Mouse (Mus musculus) mesoderm, embryonic 11.5 days (tissue): ENCODE results near the gene Slc38a5.

Experiments
- DNase-seq: peaks from one replicate; pipeline ENCODE4 v3.0.0-alpha.2; 2012; ENCODE audit warnings: low read depth, low spot score

Gene Slc38a5

DNA sequence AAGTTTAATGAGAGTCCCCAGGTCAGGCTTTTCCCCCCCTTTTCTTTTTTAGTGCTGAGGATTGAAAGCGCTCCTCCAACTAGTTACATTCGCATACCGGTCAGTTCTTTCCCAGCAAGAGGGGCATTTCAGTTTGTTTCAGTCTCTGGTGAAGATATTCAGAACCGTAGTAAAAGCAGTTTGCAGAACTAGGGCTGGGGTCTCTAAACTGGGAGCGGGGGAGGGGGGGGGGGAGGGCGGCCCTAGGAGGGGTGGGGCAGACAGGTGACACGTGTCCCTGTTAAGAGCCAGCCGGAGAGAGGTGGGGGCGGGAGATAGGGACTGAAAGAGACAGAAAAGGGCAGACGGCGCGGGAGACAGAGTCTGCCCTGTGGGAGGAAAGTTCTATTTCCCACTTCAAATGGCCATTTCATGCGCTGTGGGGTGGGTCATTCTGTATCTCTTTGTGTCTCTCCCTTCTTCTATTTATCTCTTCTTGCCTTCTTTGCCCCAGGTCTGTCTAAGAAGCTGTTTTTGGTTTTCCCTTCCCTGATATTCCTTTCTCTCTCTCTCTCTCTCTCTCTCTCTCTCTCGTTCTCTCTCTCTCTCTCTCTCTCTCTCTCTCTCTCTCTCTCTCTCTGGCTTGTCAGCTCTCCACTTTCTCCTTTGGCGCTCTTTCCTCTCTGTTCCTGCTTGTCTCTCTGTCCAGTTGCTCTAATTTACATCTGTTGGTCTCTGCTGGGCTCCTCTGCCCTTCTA, at the start of gene Slc38a5:
Slc38a5 (plus strand) TSS at position 51 of the 738 bp plus-strand sequence.
- DNase-seq: no peak

DNA sequence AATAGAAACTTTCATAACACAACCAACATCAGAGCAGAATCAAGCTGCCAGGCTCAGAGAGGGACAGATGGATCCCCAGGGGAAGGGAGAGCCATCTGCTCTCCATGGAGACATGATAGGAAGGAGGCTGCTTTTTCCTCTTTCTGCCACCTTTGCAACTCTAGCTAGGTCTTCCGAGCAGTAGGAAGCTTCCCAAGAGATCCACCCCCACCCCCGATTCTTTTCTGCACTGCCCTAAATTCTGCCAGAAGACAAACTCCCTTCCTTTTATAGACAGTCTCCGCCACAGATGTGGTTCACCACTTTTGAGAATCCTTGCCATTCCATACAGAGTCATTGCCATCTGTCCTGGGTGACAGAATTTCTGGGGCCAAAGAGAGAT, 48.6 kb upstream of the Slc38a5 start:
- no peak for DNase-seq

GRCm38 (mm10) chrX:8222678-8223421, 48.1 kb upstream of the Slc38a5 start:
- no peak for DNase-seq

DNA sequence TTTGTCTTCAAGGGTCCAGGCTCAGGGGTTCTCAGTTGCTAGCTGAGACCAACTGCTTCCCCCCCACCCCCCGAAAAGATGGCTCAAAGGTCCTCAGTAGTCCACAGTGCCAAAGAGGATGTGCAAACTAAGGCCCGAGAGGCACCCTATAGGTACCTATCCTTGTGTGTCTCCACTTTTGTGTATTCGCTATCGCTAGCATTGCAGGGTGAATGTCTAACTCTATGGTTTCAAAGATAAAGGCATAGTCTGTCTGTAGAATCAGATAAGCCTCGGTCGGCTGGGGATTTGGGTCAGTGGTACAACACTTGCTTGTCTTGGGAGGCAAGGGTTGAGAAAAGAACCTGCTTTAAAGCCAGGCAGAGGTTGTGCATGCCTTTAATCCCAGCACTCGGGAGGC, 47.5 kb upstream of the Slc38a5 start:
- DNase-seq: no peak

DNA sequence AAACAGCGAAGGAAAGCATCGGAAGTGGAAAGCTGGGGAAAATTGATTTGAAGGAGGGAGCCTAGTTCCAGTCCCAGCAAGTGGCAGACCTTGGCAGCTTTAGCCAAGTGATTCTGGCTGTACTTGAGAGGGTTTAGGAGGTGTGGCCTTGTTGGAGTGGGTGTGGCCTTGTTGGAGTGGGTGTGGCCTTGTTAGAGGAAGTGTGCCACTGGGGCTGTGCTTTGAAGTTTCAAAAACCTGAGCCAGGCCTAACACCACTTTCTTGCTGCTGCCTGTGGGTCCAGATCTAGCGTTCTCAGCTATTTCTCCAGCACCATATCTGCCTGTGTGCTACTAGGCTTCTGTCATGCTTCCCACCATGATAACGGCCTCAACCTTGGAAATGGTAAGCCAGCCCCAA, 40.7 kb upstream of the Slc38a5 start:
- DNase-seq: no peak

- DNase-seq: no peak
Observed at GRCm38 (mm10) chrX:8233602-8234001, 37.3 kb upstream of the Slc38a5 start.

- no peak for DNase-seq
Observed at GRCm38 (mm10) chrX:8236704-8237103, 34.2 kb upstream of the Slc38a5 start.

DNA sequence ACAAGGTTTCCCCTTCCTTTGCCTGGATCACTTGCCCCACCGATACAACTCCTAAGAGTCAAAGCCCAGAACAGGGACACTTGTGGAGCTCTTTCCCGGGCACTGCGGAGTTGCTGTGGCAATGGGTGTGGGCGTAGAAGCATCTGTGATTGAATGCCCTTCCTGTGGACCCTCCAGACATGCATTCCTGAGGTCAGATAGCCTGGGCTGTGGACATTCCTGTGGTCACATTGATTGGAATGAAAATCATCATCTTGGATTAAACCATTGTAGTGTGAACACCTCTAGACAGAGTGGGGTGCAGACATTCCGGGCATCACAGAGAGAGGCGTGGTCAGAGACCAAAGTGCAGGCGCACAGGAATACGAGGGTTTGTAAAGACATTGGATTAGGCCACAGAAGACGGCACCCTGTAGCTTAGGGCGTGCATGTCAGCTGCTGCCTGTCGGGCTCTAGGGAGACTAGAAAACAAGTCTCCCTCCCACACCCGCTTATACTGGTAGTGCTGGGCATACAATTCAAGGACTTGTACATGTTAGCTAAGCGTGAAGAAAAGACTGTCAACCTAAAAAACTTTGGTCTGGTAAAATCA, 32.0 kb upstream of the Slc38a5 start:
- no peak for DNase-seq

DNA sequence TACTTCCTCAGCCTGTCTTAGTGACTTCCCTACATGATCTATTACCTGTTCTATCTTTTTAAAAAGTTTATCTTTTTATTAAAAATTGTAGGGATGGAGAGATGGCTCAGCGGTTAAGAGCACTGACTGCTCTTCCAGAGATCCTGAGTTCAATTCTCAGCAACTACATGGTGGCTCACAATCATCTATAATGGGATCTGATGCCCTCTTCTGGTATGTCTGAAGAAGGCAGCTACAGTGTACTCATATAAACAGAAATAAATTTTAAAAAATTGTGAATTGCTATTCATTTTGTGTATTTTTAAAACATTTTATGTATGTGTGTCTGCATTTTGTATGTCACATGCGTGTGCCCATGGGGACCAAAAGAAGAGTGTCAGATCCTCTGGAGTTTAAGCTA, 23.3 kb upstream of the Slc38a5 start:
- no peak for DNase-seq

GRCm38 (mm10) chrX:8248542-8249120, 22.3 kb upstream of the Slc38a5 start:
- no peak for DNase-seq

DNA sequence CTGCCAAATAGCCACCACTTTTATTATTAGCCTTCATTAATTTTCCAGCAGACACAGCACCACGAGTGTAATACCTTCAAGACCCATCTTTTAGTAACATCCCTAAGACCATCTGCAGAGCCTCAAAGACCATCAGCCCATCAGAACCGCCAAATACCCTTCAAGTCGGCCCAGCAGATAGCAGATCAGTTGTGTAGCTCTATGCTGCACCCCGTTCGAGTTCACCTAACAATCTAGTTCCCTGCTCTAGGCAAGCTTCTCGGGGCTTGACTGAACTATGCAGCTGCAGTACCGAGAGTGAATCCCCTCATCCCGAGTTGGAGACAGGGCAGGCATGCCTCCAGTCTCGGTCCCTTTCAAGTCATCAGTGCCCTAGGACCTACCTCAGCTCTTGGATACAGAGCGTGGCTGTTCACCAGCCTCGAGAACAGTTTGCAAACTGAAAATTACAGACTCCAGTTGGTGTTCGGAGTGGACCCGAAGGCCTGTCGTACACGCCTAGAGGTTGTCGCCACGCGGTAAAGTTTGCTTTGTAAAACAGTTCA, 19.1 kb upstream of the Slc38a5 start:
- no peak for DNase-seq

DNA sequence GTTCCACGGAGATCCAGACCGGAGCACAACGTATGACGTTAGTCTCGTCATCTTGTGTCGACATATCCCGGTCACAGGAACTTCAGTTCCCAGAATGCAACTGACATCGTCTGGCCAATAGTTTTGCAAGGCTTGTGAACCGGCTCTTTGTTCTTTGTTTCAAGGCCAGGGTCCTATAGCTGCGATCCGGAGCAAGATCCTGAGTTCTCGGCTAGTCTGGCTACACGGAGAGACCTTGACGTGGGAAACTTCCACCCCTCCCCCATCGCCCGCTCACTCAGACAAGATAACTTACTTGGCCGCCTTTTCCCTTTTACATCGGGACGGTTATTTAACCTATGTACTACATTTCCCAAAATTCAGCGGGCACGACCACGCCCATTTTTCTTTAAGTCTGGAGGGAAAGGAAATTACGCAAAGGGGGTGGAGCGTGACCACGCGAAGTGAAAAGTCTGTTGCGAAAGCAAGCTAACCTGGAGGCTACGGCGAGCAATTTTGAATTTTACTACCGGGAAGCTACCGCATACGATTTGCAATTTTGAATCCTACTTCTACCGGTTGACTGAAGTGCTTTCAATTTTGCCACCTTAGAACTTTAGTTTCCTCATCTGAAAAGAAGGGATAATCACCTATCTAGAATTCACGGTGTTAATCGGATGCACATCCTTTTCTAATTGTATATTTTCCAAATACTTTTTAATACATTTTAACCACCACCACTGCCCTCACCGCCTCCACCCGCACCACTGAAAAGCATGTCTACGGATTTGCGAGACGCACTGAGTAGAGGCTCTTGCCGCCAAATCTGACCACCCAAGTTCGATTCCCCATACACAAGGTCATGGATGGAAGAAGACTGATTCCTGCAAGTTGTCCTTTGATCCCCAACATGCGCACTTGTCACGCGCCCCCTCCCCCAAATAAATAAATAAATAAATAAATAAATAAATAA, 18.3 kb upstream of the Slc38a5 start, which contains the start of gene Ftsj1:
Ftsj1 (minus strand) TSS at position 73 of the 952 bp plus-strand sequence.
- DNase-seq: peak; percentile 87

DNA sequence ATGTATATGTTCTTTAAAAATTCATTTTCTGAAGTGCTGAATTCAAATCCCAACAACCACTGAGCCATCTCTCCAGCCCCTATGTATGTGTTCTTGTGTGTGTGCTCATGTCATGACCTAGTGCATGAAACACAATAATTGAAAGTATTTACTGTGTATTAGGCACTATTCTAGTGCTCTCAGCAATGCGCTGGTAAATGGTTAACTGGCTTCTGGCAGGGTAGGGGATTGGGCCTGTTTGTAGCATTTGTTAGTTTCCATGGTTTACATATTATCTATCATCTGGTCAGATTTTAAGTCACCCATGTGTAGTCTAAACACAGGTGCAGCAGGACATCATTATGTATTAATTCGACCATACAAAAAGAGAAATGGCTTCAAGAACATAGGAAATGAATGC, 17.2 kb upstream of the Slc38a5 start:
- DNase-seq: no peak

- no peak for DNase-seq
Observed at GRCm38 (mm10) chrX:8255807-8256206, 15.1 kb upstream of the Slc38a5 start.

- DNase-seq: no peak
Observed at GRCm38 (mm10) chrX:8259478-8259877, 11.5 kb upstream of the Slc38a5 start.

GRCm38 (mm10) chrX:8263156-8263804, 7.7 kb upstream of the Slc38a5 start:
- no peak for DNase-seq

GRCm38 (mm10) chrX:8264222-8264621, 6.7 kb upstream of the Slc38a5 start:
- no peak for DNase-seq

DNA sequence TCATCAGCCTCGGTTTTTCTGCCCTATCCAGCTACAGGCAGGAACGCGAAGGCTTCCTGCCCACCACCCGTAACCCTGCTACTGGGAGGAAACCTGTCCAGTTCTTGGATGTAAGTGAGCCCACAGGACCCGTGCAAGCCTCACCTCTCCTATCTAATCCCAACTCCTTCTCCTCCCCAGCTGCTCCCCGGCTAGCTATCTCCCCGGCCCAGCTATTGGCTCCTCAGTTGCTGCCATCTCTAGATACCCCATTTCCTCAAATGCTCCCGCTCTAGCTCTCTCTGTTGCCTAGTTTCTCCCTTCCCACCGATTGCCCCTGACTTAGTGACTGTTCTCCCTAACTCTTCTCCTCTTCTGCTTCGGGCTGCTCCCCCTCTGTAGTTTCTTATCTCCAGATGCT, 1.1 kb downstream of the Slc38a5 start:
- no peak for DNase-seq

- DNase-seq: no peak
Observed at GRCm38 (mm10) chrX:8274056-8274455, 3.1 kb downstream of the Slc38a5 start.

DNA sequence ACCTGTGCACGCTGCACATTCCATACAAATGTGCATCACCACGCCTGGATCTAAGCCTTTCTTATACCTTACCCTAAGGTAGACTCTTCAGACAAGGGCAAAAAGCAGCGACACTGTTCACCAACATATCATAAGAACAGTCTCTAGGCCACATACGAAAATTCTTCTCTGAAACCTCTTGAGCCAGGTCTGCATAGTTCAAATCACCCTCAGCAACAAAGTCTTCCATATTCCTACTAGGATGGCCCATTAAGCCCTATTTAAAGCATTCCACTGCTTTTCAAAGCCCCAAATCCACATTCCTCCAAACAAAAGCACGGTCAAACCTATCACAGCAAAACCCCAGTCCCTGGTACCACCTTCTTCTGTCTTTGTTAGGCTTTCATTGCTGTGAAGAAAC, 17.7 kb downstream of the Slc38a5 start:
- DNase-seq: no peak
